Mouse (Mus musculus): ENCODE data around the gene Sept9. TPM values are rescaled to one million over a fixed set of nuclear protein-coding genes. Genes with fewer than 3 reads are reported as not detected.

The Sept9 gene
- polyA plus RNA-seq, 1 experiment from 2014 or later: 34.5 TPM

DNA sequence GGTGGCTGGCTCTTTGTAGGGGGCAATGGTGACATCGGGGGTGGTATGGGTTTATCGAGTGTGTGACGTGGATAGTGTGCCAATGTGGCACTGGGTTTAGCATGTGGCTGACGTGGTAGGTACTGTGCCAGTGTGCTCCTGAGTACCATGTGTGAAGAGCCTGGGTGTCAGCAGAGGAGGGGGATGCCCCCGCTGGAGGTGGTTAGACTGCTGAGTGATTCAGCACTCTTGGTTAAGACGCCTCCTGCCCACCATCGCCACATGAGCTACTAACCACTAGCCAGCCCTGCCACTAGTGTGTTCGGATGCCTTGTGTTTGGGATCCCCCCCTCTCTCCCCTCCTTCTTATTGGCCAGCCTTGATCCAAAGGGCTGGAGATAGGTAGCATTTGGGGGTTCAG, 21.3 kb downstream of the Sept9 start:
- Histone ChIP-seq H3K27me3 (ENCODE audit: insufficient read depth, low read length) (no peaks in the 10 kb centered on the region), H3K4me1 (ENCODE audit: insufficient read depth) (peaks cover 7% of the 10 kb centered on the region), H3K9me3 (ENCODE audit: low read length) (no peaks in the 10 kb centered on the region), H3K4me2 (ENCODE audit: low read depth, low read length) (no peak overlapping the region), H3K4me3 (ENCODE audit: low read depth, low read length) (no peak overlapping the region), H3K36me3 (replicated peaks; ENCODE audit: insufficient read depth, low read length) (no peaks in the 10 kb centered on the region), H3K27ac (ENCODE audit: low read depth) (no peak overlapping the region), H3K9ac (replicated peaks) (no peak overlapping the region)
- ATAC-seq: no peak
- TF ChIP-seq CTCF (IDR thresholded peaks at IDR 0.05; ENCODE audit: low read depth): no peak
- no peak for TF ChIP-seq EP300 (IDR thresholded peaks at IDR 0.05; ENCODE audit: low read depth)
- WGBS (ENCODE audit: insufficient replicate concordance): 76% methylated on average over 8 of the region's 8 CpGs
- DNase-seq: no peak

DNA sequence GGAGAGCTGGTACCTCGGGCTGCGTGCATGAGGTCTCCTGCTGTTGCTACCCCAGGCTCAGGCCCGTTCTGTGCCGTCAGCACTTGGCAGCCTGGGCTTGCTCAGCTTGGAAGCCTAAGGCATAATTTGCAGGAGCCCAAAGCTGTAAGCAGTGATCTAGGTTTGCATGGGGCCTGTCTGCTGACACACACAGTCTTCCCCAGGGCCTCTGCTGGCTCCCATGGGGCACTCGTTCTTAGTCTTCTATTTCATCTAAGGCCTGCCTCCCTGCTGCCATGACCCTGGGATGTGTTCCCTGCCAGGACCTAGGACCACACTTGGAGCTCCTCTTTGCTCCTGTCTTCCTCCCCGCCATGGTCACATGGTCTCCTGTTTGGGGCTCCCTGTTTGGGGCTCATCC, 21.7 kb downstream of the Sept9 start:
- ATAC-seq: no peak
- Histone ChIP-seq H3K9me3 (ENCODE audit: low read length) (no peaks in the 10 kb centered on the region), H3K27me3 (ENCODE audit: insufficient read depth, low read length) (no peaks in the 10 kb centered on the region), H3K36me3 (replicated peaks; ENCODE audit: insufficient read depth, low read length) (no peaks in the 10 kb centered on the region), H3K4me2 (ENCODE audit: low read depth, low read length) (no peak overlapping the region), H3K27ac (ENCODE audit: low read depth) (no peak overlapping the region), H3K9ac (replicated peaks) (no peak overlapping the region), H3K4me1 (ENCODE audit: insufficient read depth) (peaks cover 7% of the 10 kb centered on the region), H3K4me3 (ENCODE audit: low read depth, low read length) (no peak overlapping the region)
- TF ChIP-seq CTCF (IDR thresholded peaks at IDR 0.05; ENCODE audit: low read depth) (no peak), EP300 (IDR thresholded peaks at IDR 0.05; ENCODE audit: low read depth) (no peak)
- no peak for DNase-seq
- WGBS (ENCODE audit: insufficient replicate concordance): 81% methylated on average over 6 of the region's 6 CpGs

DNA sequence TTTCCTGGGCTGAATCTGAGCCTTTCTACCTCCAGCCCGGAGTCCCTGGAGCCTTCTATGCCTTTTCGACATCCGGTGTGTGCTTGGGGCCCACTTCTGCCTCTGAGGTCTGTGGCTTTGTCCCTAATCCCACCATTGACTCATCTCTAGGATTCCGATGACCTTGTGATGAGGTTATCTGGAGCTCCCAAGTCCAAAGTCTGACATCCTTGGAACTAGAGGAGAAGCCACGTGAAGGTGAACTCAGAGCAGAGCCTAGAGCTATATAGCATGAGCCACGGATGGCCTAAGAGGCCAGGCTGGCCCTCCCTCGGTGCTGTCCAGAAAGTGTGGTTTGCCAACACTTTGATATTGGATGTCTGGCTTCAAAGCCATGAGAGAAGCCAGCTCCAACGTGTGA, 23.4 kb downstream of the Sept9 start:
- no peak overlapping the region for H3K27ac ChIP-seq (ENCODE audit: low read depth)
- ATAC-seq (peak; percentile 62; the same call in 1 of the 2 replicates), DNase-seq (no peak)
- no peaks in the 10 kb centered on the region for H3K27me3 ChIP-seq (ENCODE audit: insufficient read depth, low read length)
- H3K9ac ChIP-seq (replicated peaks): no peak overlapping the region
- H3K4me1 ChIP-seq (ENCODE audit: insufficient read depth): peaks cover 7% of the 10 kb centered on the region
- no peak overlapping the region for H3K4me3 ChIP-seq (ENCODE audit: low read depth, low read length)
- H3K4me2 ChIP-seq (ENCODE audit: low read depth, low read length): no peak overlapping the region
- TF ChIP-seq CTCF (IDR thresholded peaks at IDR 0.05; ENCODE audit: low read depth) (no peak), EP300 (IDR thresholded peaks at IDR 0.05; ENCODE audit: low read depth) (no peak)
- no peaks in the 10 kb centered on the region for H3K9me3 ChIP-seq (ENCODE audit: low read length)
- H3K36me3 ChIP-seq (replicated peaks; ENCODE audit: insufficient read depth, low read length): no peaks in the 10 kb centered on the region
- 53% methylated on average over 8 of the region's 8 CpGs for WGBS (ENCODE audit: insufficient replicate concordance)

DNA sequence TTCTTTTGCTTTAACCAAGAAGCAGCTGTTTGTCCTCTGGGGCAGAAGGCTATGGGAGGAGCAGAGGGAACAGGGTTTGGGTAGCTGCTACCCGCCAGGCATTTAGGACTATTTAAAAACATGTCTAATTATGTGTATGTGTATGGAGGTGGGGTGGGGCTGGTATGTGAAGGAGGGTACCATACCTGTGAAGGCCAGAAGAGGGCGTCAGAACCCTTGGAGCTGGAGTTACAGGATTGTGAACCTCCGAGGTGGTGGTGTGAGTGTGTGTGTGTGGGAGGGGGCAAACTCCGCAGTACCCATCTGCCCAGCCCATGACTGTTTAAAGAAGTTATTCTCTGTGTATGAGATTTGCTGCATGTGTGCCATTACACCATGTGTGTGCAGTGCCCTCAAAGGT, 25.3 kb downstream of the Sept9 start:
- peaks cover 7% of the 10 kb centered on the region for H3K4me1 ChIP-seq (ENCODE audit: insufficient read depth)
- H3K4me3 ChIP-seq (ENCODE audit: low read depth, low read length): no peak overlapping the region
- WGBS (ENCODE audit: insufficient replicate concordance): 42% methylated on average over 4 of the region's 4 CpGs
- no peaks in the 10 kb centered on the region for H3K36me3 ChIP-seq (replicated peaks; ENCODE audit: insufficient read depth, low read length)
- DNase-seq: no peak
- no peaks in the 10 kb centered on the region for H3K9me3 ChIP-seq (ENCODE audit: low read length)
- no peak overlapping the region for H3K27ac ChIP-seq (ENCODE audit: low read depth)
- TF ChIP-seq CTCF (IDR thresholded peaks at IDR 0.05; ENCODE audit: low read depth) (peak; percentile 46), EP300 (IDR thresholded peaks at IDR 0.05; ENCODE audit: low read depth) (no peak)
- peak; percentile 46; the same call in 1 of the 2 replicates for ATAC-seq
- H3K27me3 ChIP-seq (ENCODE audit: insufficient read depth, low read length): no peaks in the 10 kb centered on the region
- H3K4me2 ChIP-seq (ENCODE audit: low read depth, low read length): no peak overlapping the region
- H3K9ac ChIP-seq (replicated peaks): no peak overlapping the region

DNA sequence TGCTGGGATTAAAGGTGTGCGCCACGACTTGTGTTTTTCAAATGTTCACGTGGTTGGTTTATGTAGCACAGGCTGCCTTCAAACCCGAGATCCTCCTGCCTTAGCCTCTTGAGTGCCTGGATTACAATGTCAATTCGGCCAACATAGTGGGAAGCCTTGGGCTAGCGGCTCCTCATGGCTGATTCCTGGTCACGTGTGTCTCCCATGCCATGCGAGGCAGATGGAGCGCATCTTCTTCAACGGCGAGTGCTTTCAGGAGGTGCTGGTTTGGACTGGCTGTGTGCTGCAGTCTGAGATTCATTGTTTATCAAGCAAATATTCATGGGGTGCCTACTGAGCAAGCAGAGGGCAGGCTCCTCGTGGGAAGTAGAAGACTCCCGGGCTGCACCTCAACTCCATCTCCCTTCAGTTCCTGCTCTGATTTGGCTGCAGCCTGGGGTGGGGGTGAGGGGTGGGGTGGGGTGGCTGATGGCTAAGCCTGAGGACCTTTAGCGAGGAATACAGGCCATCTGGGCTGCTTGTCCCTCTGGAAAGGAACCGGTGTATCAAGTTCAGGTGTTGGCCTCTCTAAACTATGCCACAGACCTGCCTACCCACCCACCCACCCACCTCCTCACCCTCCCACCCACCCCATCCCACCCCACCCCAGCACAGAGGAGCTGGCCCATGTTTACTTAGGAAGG, 26.2 kb downstream of the Sept9 start:
- Histone ChIP-seq H3K4me3 (ENCODE audit: low read depth, low read length) (no peak overlapping the region), H3K36me3 (replicated peaks; ENCODE audit: insufficient read depth, low read length) (no peaks in the 10 kb centered on the region), H3K27me3 (ENCODE audit: insufficient read depth, low read length) (no peaks in the 10 kb centered on the region), H3K4me1 (ENCODE audit: insufficient read depth) (peaks cover 7% of the 10 kb centered on the region), H3K9ac (replicated peaks) (no peak overlapping the region), H3K4me2 (ENCODE audit: low read depth, low read length) (no peak overlapping the region), H3K9me3 (ENCODE audit: low read length) (no peaks in the 10 kb centered on the region), H3K27ac (ENCODE audit: low read depth) (no peak overlapping the region)
- ATAC-seq: no peak
- 69% methylated on average over 15 of the region's 15 CpGs for WGBS (ENCODE audit: insufficient replicate concordance)
- no peak for TF ChIP-seq CTCF (IDR thresholded peaks at IDR 0.05; ENCODE audit: low read depth)
- no peak for TF ChIP-seq EP300 (IDR thresholded peaks at IDR 0.05; ENCODE audit: low read depth)
- no peak for DNase-seq

DNA sequence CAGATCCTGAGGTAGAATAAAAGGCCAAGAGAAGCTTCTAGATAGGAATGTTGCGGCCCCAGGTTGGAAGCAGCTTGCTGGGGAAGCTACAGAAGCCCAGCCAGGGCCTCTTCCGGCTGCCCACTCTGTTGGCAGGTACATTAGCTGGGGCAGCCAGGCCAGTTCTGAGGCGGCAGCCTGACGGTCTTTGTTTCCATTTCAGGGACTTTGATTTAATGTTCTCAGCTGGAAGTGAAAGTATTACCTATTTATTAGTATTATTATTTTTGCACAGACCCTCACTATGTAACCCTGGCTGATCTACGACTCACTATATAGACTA, 26.7 kb downstream of the Sept9 start:
- H3K9ac ChIP-seq (replicated peaks): no peak overlapping the region

More for the DNA sequence above, 26.7 kb downstream of the Sept9 start:
- Histone ChIP-seq H3K4me1 (ENCODE audit: insufficient read depth) (peaks cover 7% of the 10 kb centered on the region), H3K27ac (ENCODE audit: low read depth) (no peak overlapping the region), H3K27me3 (ENCODE audit: insufficient read depth, low read length) (no peaks in the 10 kb centered on the region), H3K9me3 (ENCODE audit: low read length) (no peaks in the 10 kb centered on the region), H3K4me3 (ENCODE audit: low read depth, low read length) (no peak overlapping the region), H3K36me3 (replicated peaks; ENCODE audit: insufficient read depth, low read length) (no peaks in the 10 kb centered on the region), H3K4me2 (ENCODE audit: low read depth, low read length) (no peak overlapping the region)
- 61% methylated on average over 5 of the region's 5 CpGs for WGBS (ENCODE audit: insufficient replicate concordance)
- TF ChIP-seq CTCF (IDR thresholded peaks at IDR 0.05; ENCODE audit: low read depth): no peak
- TF ChIP-seq EP300 (IDR thresholded peaks at IDR 0.05; ENCODE audit: low read depth): no peak
- DNase-seq (no peak), ATAC-seq (no peak)
